Mouse (Mus musculus) ZHBTc4 (cell line): ENCODE measurements around the gene Tmem37.

Experiments used
- DNase-seq: peaks from one replicate; pipeline ENCODE4 v3.0.0-alpha.2; 2011; ENCODE audit warnings: low read depth, low spot score

The Tmem37 gene

DNA sequence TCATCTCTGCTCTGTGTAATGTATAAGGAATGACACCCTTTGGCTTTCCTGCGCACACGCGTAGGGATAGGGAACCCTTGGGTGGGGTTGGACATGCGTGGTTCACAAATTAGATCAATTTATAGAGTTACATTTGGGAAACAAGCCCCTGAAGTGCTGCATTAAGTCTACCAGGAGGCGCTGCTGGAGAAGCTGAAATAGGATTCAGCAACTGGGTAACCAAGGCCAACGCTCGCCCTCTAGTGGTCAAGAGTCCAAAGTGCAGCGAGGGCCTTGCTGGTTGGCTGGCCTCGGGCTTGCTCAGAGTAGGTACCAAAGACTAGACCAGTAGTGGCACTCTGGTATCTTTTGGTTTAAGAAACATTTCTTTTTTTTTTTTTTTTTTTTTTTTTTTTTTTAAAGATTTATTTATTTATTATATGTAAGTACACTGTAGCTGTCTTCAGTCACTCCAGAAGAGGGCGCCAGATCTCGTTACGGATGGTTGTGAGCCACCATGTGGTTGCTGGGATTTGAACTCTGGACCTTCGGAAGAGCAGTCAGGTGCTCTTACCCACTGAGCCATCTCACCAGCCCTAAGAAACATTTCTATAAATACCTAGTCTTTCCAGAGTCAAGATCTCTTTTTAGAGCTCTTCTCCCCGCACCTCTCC, 19.7 kb upstream of the Tmem37 start:
- DNase-seq: peak; percentile 91

DNA sequence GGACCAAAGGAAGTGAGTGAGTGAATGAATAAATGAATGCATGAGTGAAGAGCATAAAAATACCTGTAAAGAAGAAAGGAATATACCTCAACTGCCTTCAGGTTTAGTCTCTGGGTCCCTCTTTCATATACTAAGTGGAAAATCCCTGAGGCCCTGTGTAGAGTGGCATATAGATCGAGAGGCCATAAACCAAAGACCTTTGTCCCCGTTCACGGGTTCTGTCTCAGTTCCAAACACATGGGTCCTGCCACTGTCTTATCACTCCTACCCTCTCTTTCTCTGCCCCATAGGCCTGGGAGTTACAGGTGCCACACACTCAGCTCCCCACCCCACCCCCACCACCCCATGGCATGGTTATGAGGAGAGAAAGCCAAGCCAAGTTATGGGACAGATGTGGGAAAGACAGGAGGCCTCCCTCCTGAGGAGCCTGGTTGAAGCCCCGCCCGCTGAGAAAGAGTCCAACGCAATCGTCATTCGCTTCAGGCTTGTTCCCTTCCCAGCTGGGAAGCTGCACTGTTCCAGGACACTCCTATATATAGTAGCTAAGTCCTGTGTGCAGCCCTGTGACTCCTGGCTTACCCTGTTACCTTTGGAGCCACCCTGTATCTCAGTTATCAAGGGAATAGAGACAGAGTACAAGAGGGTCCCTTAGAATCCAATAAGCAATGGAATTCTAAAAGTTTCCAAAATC, 17.2 kb upstream of the Tmem37 start:
- DNase-seq: no peak

DNA sequence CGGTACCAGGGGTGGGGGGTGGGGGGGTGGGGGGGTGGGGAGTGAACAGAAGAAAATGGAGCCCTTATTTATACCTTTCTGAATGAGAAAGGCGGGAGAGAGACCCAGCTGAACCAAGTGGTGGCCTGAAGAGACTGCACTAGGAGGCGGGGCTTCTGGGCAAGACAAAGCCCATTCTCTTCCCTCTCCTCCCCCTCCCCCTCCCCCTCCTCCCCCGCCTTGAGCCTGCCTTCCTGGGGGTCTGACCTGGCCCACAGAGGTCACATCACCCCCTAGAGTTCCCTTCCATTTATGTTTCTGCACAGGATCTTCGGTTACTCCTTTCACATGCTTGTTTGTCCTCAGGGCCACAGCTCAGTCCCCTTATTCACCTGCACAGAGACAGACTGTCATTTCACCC, 15.3 kb upstream of the Tmem37 start:
- peak; percentile 73 for DNase-seq

DNA sequence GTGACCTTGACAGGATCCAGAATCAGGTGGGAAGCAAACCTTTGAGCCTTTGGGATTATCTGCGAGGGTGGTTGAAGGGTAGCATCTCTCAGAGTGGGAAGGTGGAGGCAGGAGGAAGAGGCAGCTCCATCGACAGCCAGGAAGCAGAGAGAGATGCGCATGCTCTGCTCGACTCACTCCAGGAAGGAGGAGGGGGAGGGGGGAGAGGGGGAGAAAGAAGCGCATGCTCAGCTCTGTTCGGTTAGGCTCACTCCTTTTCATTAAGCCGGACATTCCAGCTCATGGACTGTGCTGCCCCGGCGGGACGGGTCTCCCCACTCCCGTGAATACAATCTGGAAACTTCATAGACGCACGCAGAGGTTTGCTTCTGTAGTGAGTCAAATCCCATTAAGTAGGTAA, 12.8 kb upstream of the Tmem37 start:
- peak; percentile 82 for DNase-seq

DNA sequence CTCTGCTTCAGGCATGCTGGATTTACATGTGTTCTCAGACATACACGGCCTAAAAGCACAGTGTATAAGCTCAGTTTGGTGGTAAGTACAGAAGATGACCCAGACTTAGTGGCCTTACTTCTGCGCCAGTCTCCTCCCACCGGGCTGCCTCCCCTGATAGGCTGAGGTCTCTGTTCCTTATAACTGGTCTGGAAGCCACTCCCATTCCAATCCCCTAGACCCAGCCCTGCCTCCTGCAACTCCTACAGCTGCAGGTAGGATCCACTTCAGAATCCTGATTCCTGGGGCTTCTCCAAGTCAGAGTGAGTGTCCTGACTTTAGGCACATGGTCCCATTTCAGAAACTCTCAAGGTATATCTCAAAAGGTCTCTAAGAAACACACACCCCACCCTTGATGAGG, 11.8 kb upstream of the Tmem37 start:
- DNase-seq: peak; percentile 93

DNA sequence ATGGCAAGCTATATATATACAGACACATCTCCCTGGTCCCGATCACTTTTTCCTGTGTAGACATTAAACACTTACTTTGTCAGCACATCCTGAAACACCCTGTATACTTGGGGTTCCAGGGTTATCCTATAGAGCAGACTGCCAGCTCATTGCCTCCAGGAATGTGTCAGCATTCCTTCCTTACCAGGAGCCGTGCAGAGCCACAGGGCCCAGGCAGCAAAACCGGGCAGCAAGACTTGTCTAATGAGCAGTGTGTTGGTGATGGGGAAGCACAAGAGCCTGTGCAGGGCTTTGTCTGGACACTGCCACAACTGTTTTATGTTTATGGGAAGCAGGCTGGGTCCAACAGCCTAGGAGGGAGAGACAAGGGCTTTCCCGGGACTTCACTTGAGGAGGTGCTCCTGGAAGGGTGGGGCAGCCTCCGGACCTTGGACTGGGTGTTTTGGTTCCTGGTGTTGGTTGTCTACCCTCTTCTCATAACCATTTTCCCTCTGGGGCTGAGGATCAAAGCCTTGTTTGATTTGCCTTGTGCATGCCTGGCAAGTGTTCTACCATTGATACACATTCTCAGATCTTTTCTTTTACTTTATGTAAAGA, 10.1 kb upstream of the Tmem37 start:
- peak; percentile 39 for DNase-seq

DNA sequence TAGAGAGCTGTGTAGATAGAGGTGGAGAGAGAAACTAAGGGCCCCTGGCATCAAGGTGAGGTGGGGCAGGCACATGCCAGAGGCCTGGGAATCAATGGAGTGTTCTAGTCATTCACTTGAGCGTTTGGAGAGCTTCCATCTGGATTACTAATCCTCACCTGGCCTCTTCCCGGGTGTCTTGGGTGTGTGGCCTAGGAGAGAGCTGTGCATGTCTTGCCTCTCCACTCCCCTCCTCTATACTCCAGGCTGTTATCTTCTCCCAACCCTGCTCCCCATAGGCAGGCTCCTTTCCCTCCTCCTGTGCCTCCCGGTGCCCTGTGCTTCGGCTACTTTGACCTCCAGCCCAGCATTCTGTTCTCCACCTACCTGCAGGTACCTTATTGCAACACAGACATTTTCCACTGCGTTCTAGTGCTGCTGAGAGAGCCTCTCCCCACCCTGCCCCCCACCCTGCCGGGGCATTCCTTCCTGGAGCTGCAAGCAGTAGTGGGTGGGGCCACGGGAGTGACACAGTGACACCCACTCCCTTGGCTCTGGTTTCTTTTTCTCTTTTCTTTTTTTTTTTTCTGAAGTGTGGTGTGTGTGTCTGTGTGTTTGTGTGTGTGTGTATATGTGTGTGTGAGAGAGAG, 9.2 kb upstream of the Tmem37 start:
- DNase-seq: peak; percentile 87

DNA sequence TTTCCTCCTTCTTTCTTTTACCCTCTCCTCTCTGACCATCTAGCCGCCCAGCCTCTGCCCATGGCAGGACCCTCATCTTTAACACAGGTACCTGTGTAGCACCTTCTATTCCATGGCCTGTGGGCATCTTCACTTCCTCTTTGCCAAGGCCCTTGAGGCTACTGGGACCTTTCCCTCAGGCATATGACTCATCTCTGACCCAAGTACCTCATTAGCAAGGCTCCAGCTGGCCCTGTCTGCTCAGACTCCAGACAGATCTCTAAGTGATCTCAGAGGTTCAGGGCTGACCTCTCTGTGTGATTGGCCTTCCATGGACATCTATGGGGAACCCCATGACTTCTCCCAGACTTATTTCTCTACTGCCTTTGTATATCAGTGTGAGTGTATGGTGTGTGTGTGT, 6.8 kb upstream of the Tmem37 start:
- no peak for DNase-seq

DNA sequence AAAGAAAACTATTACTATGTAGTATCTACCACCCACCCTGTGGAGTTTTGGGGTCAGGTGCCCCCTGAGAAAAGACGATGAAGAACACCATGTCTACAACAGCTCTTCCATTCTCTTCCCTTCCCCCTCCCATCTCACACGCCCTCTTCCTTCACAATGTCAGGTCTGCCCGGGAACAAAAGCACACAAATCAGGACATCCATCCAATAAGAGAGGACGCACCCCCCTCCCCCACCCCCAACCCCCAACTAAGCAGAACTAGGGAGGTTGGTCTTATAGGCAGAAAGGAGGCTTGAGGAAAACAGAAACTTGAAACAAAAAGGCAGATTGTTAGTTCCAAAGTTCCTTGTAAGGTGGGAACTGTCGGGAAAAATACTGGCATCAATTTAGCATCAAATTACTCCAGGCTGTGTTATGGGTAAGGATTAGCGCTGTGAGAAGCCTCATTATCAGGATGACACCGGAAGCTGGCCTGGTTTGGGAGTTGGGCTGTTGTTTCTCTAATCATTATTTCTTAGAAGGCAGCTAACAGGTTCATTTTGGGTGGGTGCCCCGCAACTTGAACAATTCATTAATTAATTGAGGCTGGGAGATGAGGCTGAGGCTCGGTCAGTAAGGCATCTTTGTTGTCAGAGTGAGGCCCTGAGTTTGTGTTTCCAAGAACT, 4.0 kb upstream of the Tmem37 start:
- DNase-seq: peak; percentile 61

DNA sequence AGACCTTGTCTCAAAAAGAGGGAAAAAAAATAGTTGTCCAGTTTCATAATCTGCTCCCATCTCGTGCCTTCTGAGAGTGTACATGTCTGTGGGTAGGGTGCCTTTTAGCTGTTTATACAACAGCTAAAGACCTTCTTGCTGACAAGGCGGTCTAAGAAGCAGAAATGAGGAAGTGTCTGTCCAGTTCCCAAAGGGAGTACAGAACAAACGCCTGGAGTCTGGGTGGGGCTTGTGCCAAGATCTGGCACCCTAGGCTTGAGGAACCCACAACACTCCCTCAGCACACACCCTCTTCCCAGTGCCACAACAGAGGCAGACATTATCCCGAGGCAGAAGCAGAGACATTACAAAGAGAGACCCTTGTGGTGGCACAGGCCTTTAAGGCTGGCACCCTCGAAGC, 1.6 kb upstream of the Tmem37 start:
- DNase-seq: no peak

DNA sequence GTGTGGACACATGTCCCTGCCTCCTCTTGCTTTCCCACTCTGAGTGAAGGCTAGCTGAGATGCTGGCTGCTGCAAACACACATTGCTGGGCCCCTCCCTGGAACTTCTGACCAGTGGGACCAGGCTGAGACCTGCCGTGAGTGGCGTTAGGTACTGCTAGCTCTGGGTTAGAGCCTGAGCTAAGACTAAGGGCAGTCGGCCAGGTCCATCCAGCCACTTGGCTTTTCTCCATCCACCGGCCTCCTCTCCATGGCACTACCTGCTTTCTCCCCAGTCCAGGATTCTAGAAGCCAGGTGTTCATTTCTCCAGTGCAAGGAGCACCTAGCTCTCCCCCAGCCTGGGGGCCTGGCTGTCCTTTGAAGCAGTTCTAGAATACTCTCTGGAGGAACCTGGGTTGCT, 1.1 kb upstream of the Tmem37 start:
- DNase-seq: no peak

DNA sequence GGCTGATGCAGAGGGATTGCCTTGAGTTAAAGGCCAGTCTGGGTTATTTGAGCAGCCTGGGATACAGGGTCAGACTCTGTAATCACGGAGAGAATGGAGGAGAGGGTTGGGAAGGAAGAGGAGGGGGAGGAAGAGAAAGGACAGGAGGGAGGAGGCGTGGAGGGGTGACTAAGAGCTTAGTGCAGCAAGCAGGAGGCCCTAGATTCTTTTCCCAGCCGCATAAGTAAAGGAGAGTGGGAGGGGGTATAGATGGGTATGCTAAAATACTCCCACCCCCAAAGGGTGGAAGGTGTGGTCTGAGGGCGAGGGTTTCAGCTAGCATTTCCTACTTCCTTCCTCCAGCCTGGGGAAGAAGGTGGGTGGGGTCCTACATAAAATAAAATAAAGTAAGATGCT, 431 bp upstream of the Tmem37 start:
- peak; percentile 54 for DNase-seq

DNA sequence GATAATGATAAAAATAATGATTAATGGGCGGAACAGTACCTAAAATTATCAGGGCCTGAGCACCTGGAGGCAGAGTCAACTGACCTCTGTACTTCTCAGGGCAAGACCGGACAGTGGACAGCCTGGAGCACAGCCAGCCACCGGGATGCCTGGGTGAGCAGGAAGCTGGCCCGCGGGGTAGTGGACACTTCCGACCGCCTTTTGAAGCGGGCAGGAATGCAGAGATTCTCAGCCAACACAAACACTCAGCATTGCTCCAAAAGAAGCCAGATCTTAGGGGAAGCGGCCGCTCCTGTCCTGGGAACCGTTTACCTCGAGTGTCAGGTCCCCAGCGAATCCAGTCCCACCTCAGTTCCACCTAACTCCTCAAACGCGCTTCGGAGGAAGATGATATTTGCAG, 974 bp downstream of the Tmem37 start:
- DNase-seq: no peak

DNA sequence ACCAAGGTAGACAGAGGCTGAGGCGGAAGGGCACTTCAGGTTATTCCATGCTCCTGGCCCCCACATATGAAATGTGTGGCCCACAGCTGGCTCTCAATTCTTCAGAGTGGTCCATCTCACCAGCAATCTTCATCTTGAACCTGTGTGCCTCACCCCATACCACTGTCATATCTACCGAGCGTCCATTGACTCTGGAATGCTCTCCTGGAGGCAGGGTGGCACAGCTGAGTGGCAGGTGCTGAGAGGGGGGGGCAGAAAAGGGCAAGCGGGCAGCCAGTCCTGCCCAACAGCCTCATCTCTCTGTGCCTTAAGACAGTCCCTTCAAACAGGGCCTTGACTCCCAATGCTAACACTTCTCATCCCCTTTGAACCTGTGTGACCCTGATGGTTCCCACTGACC, 2.7 kb downstream of the Tmem37 start:
- no peak for DNase-seq

DNA sequence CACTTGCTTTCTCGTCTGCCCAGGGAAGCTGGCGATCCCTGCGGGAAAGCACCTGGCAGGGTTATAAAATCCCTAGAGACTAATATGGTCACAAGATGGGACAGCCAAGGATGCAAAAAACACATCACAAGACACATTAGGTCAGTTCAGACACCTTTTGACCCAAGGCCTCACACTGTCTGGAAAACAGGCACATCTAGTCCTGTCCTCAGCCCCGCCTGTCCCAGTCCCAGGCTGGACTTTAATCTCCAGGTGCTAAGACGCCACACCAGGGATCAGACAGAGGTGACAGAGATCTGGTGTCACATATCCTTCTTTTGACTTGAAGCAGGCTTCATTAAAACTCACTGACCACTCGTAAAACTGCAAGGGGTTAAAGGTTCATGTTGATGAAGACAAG, 3.7 kb downstream of the Tmem37 start:
- DNase-seq: no peak

DNA sequence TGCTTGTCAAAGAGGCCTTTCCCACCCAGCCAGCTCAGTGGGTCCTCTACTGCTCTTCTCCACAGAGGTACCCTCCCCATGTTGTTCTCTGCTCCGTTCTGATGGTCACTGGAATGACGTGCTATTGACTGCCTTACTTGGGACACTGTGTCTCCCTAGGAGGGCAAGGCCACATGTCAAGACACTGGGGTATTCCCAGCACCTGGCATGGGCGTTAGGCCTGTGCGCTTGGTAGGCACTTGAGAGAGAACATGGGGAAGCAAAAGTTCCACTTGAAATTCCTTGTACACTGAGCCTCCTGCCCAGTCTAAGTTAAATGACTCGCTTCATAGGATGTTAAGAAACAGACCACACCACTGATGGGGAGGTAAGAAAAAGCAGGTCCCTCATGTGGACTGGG, 4.8 kb downstream of the Tmem37 start:
- DNase-seq: no peak

DNA sequence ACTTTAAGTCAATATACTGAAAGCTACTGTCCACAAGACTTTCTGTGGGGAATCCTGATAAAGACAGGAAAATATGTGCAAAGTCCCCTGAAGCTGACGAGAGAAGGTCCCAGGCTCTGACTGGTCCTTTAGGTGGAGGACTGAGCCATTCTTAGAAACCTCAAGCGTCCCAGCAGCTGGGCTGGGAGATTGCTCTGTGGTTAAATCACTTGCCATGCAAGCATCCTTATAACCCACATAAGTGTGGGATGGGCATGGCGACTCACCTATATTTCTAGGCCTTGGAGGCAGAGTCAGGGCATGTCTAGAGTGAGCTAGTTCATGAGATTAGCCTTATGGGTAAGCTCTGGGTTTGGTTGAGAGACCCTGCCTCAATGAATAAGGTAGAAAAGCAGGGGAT, 7.2 kb downstream of the Tmem37 start:
- DNase-seq: no peak

DNA sequence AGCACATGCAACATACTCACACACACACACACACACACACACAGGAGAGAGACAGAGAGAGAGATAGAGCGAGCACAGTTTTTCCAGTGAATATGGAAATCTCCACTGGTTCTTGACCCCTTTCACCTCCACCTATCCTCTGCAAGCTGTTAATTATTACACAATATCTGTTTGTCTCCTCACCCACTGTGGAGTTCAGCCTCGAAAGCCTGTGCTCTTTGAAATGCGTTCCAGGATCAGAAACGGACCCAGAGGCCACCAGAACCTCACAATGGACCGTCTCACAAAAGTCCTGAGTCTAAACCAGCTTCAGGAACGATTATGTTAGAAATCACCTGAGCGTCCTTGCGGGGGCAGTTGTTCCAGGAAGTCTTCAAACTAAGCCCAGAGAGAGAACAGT, 7.7 kb downstream of the Tmem37 start:
- DNase-seq: no peak

DNA sequence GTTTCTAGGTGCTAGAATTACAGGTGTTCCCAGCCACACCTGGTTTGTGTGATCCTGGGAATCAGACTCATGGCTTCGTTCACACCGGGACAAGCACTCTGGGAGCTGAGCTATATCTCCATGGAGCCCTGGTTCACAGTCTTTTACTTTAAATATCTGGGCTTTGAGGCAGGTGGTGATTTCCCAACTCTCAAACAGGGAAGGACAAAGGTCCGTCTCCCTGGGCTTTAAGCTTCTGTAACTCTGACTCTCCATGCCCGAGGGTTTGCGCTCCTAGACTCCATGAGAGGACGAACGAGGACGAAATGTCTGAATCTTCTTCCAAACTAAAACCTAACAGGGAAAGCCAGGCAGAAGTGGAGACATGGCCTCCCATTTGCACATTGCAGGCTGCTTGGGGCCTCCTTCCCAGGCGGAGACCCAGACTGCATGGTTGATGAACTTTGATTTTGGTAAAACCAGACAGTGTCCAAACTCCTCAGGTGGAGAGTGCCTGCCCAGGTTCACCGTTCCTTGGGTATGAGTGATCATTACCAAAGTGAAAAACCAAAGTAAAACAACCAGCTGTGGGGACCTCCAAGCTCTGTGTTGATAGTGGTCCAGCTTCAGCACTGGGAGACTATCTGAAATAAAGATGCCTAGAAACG, 9.7 kb downstream of the Tmem37 start:
- DNase-seq: no peak

DNA sequence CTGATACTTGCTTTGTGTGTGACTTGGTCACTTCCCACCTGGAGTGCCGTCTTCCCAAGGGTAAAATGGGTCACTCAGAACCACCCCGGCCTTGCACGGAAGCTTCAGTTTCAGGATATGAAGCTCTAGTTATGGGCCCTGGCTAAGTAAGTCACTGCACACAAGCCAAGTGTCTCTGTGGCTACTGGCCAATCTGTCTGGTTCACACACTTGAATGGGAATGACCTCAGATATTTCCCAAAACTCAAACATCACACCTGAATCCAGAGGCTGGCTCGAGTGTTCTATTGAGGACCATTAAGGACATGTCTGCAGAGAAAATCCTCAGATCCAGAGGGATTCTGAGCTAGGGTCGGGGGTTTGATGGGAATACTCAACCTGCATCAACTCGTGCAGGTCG, 11.6 kb downstream of the Tmem37 start:
- no peak for DNase-seq

DNA sequence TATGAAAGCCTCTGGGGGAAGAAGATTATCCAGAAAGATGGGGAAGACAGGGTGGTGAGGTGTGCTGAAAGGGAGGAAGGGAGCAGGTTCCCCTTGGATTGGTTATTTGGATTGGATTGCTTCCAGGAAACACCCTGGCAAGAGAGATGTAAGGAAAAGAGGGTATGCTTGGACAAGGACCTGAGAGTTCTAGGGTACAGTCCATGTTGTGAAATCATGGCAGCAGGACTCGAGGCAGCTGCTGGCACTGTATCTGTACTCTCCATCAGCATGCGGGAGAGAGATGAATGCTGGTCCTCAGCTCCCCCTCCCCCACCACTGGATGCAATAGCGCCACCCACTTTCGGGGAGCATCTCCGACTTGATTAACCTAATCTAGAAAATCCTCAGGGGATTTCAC, 13.2 kb downstream of the Tmem37 start:
- no peak for DNase-seq
